Mouse (Mus musculus) R1 (cell line): ENCODE results near the gene Clmp.
"Not testable (repeated sequence)": the region's sequence is repeated elsewhere in the genome, so short reads cannot be mapped to it uniquely, and the experiment has no call there.

Experiments
- DNase-seq: peaks from one replicate; pipeline ENCODE4 v3.0.0-alpha.2; 2018; ENCODE audit warnings: low read depth, low spot score

Gene Clmp

DNA sequence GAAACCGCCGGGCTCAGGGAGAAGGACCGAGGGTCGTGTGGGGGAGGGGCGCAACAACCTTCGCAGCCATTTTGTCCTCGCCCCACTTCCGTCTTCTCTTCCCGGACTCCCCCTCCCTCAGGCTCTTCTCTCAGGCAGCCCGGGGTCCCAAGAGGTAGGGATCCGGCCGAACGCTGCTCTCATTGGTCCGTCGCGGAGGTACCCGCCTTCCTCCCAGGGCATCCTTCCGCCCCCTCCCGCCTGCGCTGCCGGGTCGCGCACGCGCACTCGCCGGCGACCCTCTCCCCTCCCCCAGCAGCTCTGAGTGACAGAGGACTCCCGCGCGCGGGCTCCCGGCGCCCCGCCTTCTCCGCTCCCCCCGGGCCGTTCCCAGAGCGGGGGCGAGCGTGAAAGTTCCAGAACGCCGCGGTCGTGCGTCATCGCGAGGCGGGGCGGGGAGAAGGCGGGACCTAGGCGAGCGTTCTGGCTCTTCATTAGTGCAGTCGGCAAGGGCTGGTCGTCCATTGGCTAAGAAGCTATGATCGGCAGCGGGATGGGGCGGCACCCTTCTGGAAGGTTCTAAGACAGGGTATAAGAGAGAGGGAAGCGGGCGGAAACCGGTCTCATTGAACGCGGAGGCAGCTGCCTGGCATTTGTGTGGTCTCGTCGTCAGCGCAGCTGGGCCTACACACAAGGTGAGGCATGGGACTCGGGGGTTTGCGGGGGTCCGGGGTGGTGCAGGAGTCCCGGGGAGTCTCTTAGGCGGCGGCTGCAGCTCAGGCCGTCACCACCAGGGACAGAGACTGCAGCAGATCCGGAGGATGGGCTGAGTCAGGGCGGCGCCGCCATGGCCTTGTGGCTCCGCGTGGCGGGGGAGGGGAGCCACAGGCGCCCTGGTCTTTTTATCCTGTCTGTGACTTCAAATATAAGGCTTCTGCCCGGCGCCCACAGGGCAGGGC, 115.2 kb downstream of the Clmp start, which contains the start of gene Hspa8:
Gene Hspa8, plus strand, starts transcription at position 310 of the 938 bp plus-strand sequence.
- peak; percentile 99 for DNase-seq

DNA sequence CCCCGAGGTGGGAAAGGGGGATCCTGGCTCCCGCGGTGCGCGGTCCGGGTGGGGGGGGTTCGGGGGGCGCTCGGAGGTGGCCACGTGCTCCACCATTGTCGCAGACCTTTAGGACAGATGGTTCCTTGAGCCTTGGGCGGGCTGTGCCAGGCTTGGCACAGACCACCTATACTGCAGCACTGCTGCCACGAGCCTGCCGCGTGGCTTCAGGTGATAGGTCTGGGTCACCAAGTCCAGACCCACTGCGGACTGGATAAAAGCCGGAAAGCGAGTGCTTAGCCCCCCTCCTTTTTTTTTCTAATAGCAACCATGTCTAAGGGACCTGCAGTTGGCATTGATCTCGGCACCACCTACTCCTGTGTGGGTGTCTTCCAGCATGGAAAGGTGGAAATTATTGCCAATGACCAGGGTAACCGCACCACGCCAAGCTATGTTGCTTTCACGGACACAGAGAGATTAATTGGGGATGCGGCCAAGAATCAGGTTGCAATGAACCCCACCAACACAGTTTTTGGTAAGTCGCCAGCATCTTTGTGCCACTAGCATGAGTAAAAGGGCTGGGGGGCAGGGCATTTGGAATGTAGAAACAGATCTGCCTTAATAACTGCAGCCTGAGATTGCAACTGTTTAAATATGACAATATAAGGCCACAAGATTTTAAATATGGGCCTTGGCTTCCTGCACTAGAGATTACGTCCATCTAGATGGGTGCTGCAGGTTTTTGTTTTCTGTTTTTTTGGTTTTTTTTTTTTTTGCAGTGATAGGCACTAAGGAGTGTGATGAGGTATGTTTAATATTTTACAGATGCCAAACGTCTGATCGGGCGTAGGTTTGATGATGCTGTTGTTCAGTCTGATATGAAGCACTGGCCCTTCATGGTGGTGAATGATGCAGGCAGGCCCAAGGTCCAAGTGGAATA, 116.1 kb downstream of the Clmp start:
- peak; percentile 74 for DNase-seq

GRCm38 (mm10) chr9:40802533-40802875, 116.7 kb downstream of the Clmp start:
- not testable (repeated sequence) for DNase-seq

DNA sequence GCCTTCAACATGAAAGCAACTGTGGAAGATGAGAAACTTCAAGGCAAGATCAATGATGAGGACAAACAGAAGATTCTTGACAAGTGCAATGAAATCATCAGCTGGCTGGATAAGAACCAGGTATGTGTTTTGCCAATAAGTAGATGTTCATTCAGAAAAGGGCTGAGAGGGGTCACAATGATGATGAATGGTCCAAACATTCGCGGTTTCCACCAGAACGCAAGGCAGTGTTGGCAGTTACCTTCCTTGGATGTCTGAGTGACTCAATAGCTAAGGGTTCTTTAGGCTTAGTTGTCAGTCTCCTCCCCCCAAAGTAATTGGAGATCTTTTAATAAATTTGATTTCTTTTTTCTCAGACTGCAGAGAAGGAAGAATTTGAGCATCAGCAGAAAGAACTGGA, 118.8 kb downstream of the Clmp start:
- DNase-seq: not testable (repeated sequence)

DNA sequence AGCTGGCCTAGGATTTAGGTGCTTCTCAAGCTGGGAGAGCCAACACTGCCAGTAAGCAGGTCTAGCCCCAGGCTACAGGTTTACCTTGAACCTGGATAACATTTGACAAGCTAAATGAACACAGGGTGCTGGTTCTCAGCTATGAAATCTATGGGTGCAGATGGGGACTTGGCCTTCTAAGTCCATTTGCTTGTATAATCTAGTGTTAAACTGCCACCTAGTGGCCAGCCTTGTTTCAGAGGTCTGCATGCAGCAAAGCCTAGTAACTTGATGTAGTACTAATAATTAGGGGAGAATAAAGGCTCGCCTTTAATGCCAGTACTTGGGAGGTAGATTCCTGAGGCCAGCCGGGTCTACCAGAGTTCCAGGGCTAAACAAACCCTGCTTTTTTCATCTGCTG, 119.5 kb downstream of the Clmp start:
- peak; percentile 88 for DNase-seq

- DNase-seq: peak; percentile 91
Observed at GRCm38 (mm10) chr9:40806440-40807288, 120.9 kb downstream of the Clmp start.

DNA sequence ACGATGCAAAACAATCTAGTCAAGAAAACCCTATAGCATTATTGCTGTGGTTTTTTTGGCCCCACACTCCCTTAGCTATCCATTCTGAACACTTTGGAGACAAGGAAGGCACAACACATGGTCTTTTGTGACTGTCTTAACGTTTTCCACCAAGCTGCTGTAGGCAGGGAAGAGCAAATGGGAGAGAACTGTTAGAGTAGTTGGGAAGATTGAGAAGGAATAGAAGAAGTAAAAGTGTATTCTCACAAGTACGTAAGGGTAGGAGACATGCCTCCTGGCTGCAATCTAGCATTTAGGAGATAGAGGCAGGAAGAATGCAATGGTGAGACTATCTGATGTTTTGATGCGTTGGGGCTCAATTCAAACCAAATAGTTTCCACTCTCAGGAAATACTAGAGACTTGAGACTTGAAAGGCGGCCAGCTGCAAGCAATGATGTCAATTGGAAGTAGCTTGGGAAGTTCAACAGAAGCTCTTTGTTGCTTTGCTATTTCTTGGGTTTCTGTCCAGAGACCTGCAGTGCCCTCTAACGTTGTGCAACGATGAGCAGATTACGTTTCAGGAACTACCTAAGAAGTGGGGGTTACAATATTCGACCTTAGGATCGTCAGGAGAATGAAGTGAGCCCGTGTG, 121.6 kb downstream of the Clmp start:
- peak; percentile 83 for DNase-seq

- DNase-seq: peak; percentile 65
Observed at GRCm38 (mm10) chr9:40808061-40808906, 122.5 kb downstream of the Clmp start.

DNA sequence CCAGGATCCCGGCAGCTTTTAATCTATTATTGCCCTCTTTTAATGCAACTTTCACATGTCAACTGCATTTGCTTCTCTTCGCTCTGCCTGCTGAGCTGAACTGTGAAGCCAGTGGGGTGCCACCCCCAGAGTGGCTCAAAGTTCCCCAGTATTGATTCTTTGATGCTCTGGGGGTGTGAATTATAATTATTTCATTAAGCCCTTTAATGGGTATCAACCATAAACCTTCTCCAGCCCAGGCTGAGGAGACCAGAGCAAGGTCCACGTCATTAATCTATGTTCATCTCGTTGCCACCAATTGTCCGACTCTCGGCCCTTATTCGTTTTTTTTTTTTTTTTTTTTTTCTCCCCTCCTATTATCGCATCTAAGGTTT, 123.1 kb downstream of the Clmp start:
- DNase-seq: no peak

DNA sequence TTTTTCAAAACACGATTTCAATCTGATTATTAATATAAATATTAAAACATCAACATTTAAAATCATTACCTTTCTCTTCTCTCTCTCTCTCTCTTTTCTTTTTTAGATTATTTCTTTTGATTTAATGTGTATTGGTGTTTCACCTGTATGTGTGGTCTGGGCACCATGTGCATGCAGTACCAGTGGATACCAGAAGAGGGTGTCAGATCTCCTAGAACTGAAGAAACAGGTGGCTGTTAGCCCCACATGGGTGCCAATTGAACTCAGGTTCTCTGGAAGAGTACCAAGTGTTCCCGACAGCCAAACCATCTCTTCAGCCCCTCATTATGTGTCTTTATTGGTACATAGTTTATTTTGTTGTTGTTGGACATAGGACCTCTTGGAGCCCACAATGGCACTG, 126.1 kb downstream of the Clmp start:
- DNase-seq: peak; percentile 88

- DNase-seq: no peak
Observed at GRCm38 (mm10) chr9:40814060-40814459, 128.3 kb downstream of the Clmp start.

DNA sequence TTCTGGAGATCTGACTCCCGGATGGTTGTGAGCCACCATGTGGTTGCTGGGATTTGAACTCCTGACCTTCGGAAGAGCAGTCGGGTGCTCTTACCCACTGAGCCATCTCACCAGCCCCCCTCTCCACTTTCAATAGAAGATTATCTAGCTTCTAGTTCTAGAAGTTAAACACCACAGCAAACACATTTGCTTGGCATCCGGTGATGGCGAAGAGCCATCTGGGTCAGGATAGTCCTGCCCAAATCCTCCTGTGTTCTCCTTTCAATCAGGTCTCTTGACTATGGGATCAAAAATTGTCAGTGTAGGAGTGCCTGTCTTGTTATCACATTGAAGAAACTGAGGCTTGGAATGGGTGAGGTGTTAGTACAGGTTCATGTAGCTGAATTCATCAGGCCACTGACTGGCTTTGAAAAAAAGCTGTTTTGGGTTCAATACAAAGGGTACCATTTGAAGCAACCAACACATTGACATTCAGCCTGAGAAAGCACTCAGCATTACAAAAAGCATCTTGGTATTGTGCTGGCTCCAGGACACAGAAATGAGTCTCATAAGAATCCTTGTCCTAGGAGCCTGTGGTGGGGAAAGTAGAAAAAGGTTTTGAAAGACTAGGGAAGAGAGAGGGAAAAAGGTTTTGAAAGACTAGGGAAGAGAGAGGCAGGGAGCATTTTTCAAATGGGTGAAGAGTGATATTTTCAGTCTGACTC, 131.7 kb downstream of the Clmp start:
- DNase-seq: no peak

- no peak for DNase-seq
Observed at GRCm38 (mm10) chr9:40825601-40826000, 139.8 kb downstream of the Clmp start.

- no peak for DNase-seq
Observed at GRCm38 (mm10) chr9:40827366-40827765, 141.6 kb downstream of the Clmp start.

GRCm38 (mm10) chr9:40834569-40834968, 148.8 kb downstream of the Clmp start:
- DNase-seq: peak; percentile 71
